Mouse (Mus musculus): ENCODE data around the gene Apbb2. TPM values are rescaled to one million over a fixed set of nuclear protein-coding genes. Genes with fewer than 3 reads are reported as not detected.

Gene Apbb2
- polyA plus RNA-seq, 1 experiment: 19.1 TPM

DNA sequence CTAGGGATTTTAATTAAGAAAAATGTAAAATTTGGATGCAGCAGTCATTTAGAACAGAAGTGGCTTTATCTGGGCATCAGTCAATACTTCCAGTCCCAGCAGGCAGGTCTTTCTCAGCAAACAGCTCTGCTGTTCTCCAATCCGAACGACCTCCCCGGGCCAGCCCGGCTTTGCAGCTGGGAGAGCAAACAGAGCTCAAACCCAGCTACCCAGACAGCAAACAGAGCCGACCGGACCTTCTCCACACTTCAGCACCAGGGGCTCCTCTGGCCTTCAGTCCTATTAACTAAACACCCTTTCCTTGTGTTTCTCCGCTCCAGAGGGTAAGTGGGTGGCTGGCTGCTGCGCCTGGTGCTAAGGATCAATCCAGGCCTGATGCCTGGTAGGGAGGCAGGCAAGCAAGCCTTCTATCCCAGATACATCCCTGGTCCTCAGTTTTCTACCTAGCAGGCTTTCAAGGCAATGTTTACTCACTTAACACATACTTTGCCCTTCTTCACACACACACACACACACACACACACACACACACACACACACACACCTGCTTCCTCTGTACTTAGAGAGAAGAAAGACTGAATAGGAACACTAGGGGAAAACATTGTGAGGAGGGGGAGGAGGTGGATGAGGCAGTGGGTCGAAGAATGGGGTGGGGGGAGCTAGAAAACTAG lies 82.9 kb downstream of the Apbb2 start:
- Histone ChIP-seq H3K36me3 (ENCODE audit: control insufficient read depth, insufficient read depth) (peaks cover 2% of the 10 kb centered on the region), H3ac (ENCODE audit: control insufficient read depth, insufficient read length) (no peak overlapping the region), H3K79me2 (ENCODE audit: control insufficient read depth, insufficient read depth) (peaks cover 86% of the 10 kb centered on the region), H3K27me3 (ENCODE audit: control insufficient read depth, insufficient read depth, insufficient read length) (no peaks in the 10 kb centered on the region), H3K4me2 (ENCODE audit: low read depth) (no peak overlapping the region), H3K4me3 (no peak overlapping the region)
- TF ChIP-seq POLR2A (IDR thresholded peaks at IDR 0.05; ENCODE audit: insufficient read length, low read depth): no peak
- TF ChIP-seq TCF12 (IDR thresholded peaks at IDR 0.05; ENCODE audit: insufficient read depth, poor library complexity, severe bottlenecking): no peak
- no peak for TF ChIP-seq POLR2AphosphoS2 (IDR thresholded peaks at IDR 0.05; ENCODE audit: insufficient read length, low read depth)
- no peak for TF ChIP-seq USF1 (IDR thresholded peaks at IDR 0.05; ENCODE audit: low read depth)
- no peak for TF ChIP-seq CEBPB (IDR thresholded peaks at IDR 0.05; ENCODE audit: insufficient read depth, poor library complexity, severe bottlenecking)
- no peak for TF ChIP-seq REST (IDR thresholded peaks at IDR 0.05; ENCODE audit: insufficient read depth, insufficient read length)

DNA sequence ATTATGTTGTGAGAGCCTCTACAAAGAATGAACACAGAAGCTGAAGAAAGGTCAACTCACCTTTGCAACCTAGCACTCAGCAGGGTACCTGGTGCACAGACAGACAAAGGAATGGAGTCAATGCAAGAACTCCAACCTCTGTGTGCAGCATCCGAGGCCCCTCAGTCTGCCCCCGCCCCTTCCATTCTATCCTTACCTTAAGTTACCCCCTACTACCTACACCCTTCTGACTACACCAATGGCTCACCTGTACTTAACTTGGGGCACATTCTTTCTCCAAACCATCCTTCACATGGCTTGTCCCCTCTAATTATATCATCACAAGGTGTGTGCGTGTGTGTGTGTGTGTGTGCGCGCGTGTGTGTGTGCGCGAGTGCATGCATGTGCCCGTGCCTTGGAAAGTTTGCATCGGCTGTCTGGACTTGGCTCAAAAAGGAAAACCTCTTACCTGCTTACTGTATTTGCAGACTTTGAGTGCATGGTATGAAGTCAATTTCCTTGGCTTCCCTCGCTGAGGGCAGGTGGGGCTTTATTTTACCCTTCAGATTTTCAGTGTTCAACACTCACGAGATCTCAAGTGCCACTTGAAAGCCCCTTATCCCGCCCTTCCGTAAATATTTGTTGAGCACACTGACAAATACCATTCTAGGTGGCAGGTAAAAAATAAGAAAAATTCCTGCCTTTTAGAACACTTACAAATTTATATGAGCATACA lies 84.7 kb downstream of the Apbb2 start:
- Histone ChIP-seq H3ac (ENCODE audit: control insufficient read depth, insufficient read length) (no peak overlapping the region), H3K27me3 (ENCODE audit: control insufficient read depth, insufficient read depth, insufficient read length) (no peaks in the 10 kb centered on the region), H3K79me2 (ENCODE audit: control insufficient read depth, insufficient read depth) (peaks cover 84% of the 10 kb centered on the region), H3K36me3 (ENCODE audit: control insufficient read depth, insufficient read depth) (peaks cover 2% of the 10 kb centered on the region), H3K4me2 (ENCODE audit: low read depth) (no peak overlapping the region), H3K4me3 (no peak overlapping the region)
- TF ChIP-seq POLR2A (IDR thresholded peaks at IDR 0.05; ENCODE audit: insufficient read length, low read depth): no peak
- TF ChIP-seq POLR2AphosphoS2 (IDR thresholded peaks at IDR 0.05; ENCODE audit: insufficient read length, low read depth): no peak
- no peak for TF ChIP-seq SRF (IDR thresholded peaks at IDR 0.05; ENCODE audit: control insufficient read depth, insufficient read length, low read depth)
- no peak for TF ChIP-seq MYOG (IDR thresholded peaks at IDR 0.05; ENCODE audit: control insufficient read depth in 1 of 3, insufficient read depth in 1 of 3, insufficient read length in 2 of 3, low read depth in 2 of 3)
- TF ChIP-seq TCF12 (IDR thresholded peaks at IDR 0.05; ENCODE audit: insufficient read depth, poor library complexity, severe bottlenecking): no peak
- TF ChIP-seq CEBPB (IDR thresholded peaks at IDR 0.05; ENCODE audit: insufficient read depth, poor library complexity, severe bottlenecking): no peak
- TF ChIP-seq TCF3 (IDR thresholded peaks at IDR 0.05; ENCODE audit: insufficient read length, low read depth): no peak

DNA sequence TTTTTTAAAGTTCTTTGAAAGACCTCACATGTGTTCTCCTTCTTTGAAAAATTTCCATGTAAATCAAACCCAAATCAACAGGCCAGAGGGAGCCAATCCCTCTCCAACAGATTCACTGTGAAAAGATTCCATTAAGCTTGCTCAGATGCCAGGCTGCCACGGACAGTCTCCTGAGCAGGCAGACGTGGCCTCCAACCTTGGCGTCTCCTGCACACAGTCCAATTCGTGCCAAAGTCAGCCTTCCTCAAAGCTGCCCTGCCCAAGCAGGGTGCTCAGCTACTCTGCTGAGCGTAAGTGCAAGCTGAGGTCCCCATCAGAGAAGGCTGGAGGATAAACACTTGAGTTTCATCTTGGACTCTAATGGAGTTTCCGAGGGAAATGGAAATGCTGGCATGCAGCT lies 85.8 kb downstream of the Apbb2 start:
- no peak overlapping the region for H3K4me2 ChIP-seq (ENCODE audit: low read depth)
- H3K4me3 ChIP-seq: no peak overlapping the region
- H3ac ChIP-seq (ENCODE audit: control insufficient read depth, insufficient read length): no peak overlapping the region
- H3K79me2 ChIP-seq (ENCODE audit: control insufficient read depth, insufficient read depth): peaks cover 78% of the 10 kb centered on the region
- H3K36me3 ChIP-seq (ENCODE audit: control insufficient read depth, insufficient read depth): peaks cover 2% of the 10 kb centered on the region
- no peaks in the 10 kb centered on the region for H3K27me3 ChIP-seq (ENCODE audit: control insufficient read depth, insufficient read depth, insufficient read length)
- TF ChIP-seq MYOD1 (IDR thresholded peaks at IDR 0.05; ENCODE audit: control insufficient read depth in 1 of 3, insufficient read length in 2 of 3, low read depth in 2 of 3): peak in 1 of 3 experiments; percentile 10
- no peak for TF ChIP-seq MAX (IDR thresholded peaks at IDR 0.05; ENCODE audit: low read depth)
- no peak for TF ChIP-seq POLR2A (IDR thresholded peaks at IDR 0.05; ENCODE audit: insufficient read length, low read depth)
- TF ChIP-seq CEBPB (IDR thresholded peaks at IDR 0.05; ENCODE audit: insufficient read depth, poor library complexity, severe bottlenecking): no peak
- TF ChIP-seq POLR2AphosphoS2 (IDR thresholded peaks at IDR 0.05; ENCODE audit: insufficient read length, low read depth): no peak
- TF ChIP-seq MYOG (IDR thresholded peaks at IDR 0.05; ENCODE audit: control insufficient read depth in 1 of 3, insufficient read depth in 1 of 3, insufficient read length in 2 of 3, low read depth in 2 of 3): no peak
- no peak for TF ChIP-seq REST (IDR thresholded peaks at IDR 0.05; ENCODE audit: insufficient read depth, insufficient read length)
- no peak for TF ChIP-seq TCF3 (IDR thresholded peaks at IDR 0.05; ENCODE audit: insufficient read length, low read depth)
- no peak for TF ChIP-seq SRF (IDR thresholded peaks at IDR 0.05; ENCODE audit: control insufficient read depth, insufficient read length, low read depth)

DNA sequence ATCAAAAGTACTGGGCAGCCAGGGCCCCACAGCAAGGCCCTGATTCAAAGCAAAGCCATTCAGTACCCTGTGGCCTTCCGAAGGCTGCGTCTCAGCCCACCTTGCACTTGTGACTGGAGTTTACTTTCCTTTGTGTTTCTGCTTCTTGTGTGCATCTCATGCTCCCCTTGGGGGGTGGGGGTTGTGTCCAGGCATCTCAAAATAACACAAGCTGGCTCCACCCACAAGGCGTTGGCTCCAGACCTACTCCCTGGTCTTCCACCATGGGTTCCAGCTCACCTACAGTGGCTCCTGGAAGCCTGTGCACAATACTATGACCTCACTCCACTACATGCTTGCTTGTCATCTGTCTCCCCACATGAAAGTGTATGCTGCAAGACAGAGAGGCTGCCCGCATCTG lies 88.2 kb downstream of the Apbb2 start:
- Histone ChIP-seq H3K36me3 (ENCODE audit: control insufficient read depth, insufficient read depth) (peaks cover 2% of the 10 kb centered on the region), H3K27me3 (ENCODE audit: control insufficient read depth, insufficient read depth, insufficient read length) (no peaks in the 10 kb centered on the region), H3K4me3 (no peak overlapping the region), H3K4me2 (ENCODE audit: low read depth) (no peak overlapping the region), H3K79me2 (ENCODE audit: control insufficient read depth, insufficient read depth) (peaks cover 72% of the 10 kb centered on the region), H3ac (ENCODE audit: control insufficient read depth, insufficient read length) (no peak overlapping the region)
- TF ChIP-seq MYOD1 (IDR thresholded peaks at IDR 0.05; ENCODE audit: control insufficient read depth in 1 of 3, insufficient read length in 2 of 3, low read depth in 2 of 3) (peak in 1 of 3 experiments; percentile 43), MAX (IDR thresholded peaks at IDR 0.05; ENCODE audit: low read depth) (no peak)

DNA sequence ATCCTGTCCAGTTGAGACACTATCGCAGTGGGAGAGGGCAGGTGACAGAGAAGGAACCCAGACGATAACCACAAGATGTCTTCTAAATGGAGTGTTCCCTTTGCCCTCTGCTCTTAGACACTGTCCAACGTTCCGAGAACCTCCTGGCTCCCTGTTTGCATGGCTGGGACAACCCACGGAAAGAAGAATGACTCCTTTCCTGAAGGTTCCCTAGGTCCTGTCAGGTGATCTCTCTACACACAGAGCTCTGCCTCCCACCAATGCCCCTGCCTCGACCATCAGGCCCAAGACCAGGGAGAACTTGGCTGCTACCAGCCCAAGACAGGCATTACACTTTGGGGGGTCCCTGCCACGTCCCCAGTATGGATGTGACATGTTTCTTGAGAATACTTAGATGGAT lies 89.0 kb downstream of the Apbb2 start:
- no peak for TF ChIP-seq TCF12 (IDR thresholded peaks at IDR 0.05; ENCODE audit: insufficient read depth, poor library complexity, severe bottlenecking)
- TF ChIP-seq POLR2AphosphoS2 (IDR thresholded peaks at IDR 0.05; ENCODE audit: insufficient read length, low read depth): no peak
- TF ChIP-seq E2F4 (IDR thresholded peaks at IDR 0.05; ENCODE audit: insufficient read depth): no peak
- no peak for TF ChIP-seq MYOG (IDR thresholded peaks at IDR 0.05; ENCODE audit: control insufficient read depth in 1 of 3, insufficient read depth in 1 of 3, insufficient read length in 2 of 3, low read depth in 2 of 3)
- no peak for TF ChIP-seq TCF3 (IDR thresholded peaks at IDR 0.05; ENCODE audit: insufficient read length, low read depth)
- TF ChIP-seq MYOD1 (IDR thresholded peaks at IDR 0.05; ENCODE audit: control insufficient read depth in 1 of 3, insufficient read length in 2 of 3, low read depth in 2 of 3): no peak
- TF ChIP-seq MAX (IDR thresholded peaks at IDR 0.05; ENCODE audit: low read depth): no peak
- no peak for TF ChIP-seq REST (IDR thresholded peaks at IDR 0.05; ENCODE audit: insufficient read depth, insufficient read length)
- TF ChIP-seq USF1 (IDR thresholded peaks at IDR 0.05; ENCODE audit: low read depth): no peak
- no peak for TF ChIP-seq CEBPB (IDR thresholded peaks at IDR 0.05; ENCODE audit: insufficient read depth, poor library complexity, severe bottlenecking)
- no peak for TF ChIP-seq SRF (IDR thresholded peaks at IDR 0.05; ENCODE audit: control insufficient read depth, insufficient read length, low read depth)
- no peak for TF ChIP-seq POLR2A (IDR thresholded peaks at IDR 0.05; ENCODE audit: insufficient read length, low read depth)
- no peak overlapping the region for H3K4me3 ChIP-seq
- H3ac ChIP-seq (ENCODE audit: control insufficient read depth, insufficient read length): no peak overlapping the region
- peaks cover 71% of the 10 kb centered on the region for H3K79me2 ChIP-seq (ENCODE audit: control insufficient read depth, insufficient read depth)
- no peaks in the 10 kb centered on the region for H3K27me3 ChIP-seq (ENCODE audit: control insufficient read depth, insufficient read depth, insufficient read length)
- no peak overlapping the region for H3K4me2 ChIP-seq (ENCODE audit: low read depth)
- H3K36me3 ChIP-seq (ENCODE audit: control insufficient read depth, insufficient read depth): peaks cover 2% of the 10 kb centered on the region
